Mouse (Mus musculus): ENCODE data around the gene Uqcrc1.

Uqcrc1 gene

DNA sequence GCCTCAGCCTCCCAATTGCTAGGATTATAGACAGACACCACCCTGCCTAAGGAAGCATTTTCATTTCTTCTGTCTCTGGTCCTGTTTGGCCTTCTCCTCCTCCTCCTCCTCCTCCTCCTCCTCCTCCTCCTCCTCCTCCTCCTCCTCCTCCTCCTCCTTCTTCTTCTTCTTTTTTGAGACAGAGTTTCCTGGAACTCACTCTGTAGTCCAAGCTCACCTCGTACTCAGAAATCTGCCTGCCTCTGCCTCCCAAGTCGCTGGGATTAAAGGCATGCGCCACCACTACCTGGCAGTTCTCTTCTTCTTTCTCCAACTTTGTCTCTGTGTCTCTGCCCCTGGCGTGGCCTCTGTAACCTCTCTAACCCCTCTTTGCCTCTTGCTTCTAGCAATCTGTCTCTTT lies 49.3 kb downstream of the Uqcrc1 start, which contains the start of gene Ucn2:
Gene Ucn2, plus strand, starts transcription at position 301 of the 400 bp plus-strand sequence.
- DNase-seq (ENCODE audit: low spot score) = no peak

DNA sequence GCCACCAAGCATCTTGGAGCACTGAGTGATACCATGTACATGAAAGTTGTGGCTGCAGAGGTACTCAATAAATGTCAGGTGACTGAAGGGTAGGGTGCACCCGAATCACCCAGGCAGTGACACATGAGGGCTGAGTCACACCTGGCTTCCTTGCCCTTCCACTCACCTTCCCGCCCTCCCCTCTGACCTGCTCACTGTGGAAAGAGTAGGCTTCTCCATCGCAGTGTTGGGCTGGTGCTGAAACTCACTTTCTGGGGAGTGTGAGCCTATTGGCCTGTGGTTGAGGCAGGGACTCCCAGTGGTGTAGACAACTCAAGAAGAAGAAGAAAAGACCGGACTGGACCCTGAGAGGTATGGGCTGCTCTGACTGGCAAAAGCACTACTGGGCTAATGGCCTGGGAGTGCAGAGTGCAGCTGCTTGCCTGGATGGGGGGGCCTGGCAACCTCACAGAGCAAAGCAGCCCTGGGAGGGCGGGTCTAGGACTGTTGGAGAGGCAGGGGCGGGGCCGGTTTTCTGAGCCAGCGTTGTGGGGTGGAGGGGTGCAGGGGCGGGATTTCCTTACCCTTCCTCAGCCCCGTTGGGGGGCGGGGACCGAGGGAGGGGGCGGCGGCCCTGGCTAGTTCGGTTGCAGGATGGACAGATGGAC lies 51.4 kb downstream of the Uqcrc1 start:
- DNase-seq (ENCODE audit: low spot score) = no peak

DNA sequence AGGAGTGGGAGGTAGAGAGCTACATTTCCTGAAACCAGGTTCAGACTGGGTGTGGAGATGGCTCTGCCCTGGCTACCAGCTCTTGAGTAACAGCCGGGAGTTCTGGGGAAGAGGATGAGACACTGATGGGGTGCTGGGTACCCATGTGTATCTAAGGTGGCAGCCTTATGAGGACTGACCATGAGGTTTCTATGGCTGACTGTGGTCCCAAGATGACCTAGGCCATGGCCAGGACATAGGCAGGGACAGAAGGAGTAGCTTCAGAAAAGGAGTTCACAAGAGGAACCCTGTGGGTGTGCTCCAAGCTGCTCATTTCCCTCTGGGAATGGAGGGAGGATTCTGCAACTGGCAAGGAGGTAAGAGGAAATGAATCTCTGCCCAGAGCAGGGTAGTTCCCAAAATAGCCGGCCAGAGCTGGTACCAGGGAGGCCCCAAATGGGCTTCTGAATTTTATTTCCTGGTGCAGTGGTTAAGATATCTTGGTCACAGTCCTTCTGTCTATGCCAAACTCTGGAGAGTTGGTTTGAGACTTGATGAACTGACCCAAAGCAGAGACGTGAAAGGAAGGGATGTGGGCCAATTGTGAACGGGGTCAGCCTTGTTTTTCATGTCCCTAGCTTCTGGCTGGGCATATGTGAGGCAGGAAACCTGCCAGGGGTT lies 53.5 kb downstream of the Uqcrc1 start:
- no peak for DNase-seq (ENCODE audit: low spot score)

DNA sequence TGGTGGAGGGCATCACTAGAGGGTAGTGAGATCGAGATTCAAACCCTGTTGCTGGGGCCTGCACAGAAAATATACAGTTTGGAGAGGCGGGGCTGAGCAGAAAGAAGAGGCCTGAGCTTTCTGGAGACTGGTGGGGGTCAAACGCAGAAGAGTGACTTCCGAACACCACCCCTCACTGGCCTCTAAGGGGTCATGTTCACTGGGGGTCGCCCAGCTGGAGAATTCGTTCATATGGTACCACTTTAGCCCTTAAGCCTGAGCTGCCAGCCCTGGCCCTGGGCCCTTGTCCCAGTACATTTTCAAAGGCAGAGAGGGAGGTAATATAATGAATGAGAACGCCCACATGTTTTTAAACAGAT lies 54.0 kb downstream of the Uqcrc1 start:
- no peak for DNase-seq (ENCODE audit: low spot score)

DNA sequence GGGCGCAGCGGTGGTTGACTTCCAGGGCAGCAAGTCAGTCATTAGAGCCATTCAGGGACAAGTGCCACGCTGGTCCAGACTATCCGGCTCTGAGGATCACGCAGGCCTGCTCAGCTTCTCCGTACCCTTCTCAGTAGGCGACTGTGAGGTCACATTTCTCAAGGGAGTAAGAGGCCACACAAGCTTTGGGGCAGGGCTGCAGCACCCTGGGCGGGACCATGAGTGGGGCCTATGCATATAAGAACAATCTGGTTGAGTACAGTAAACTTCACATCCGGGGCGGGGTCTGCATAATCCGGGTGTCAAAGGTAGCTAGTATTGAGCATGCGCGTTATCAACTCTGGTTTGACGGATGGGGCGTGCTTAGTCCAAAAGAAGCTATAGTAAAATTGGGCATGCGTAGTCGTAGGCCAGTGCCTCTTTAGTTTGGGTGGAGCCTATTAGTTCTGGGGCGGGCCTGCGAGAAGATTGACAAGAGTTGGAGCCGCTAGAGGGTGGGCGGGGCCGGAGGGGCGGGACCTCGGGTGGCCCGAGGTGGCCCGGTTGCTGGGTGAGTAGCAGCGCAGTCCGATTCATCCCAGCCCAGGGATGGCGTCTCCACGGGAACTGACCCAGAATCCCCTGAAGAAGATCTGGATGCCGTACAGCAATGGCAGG lies 55.1 kb downstream of the Uqcrc1 start, which contains the start of gene Pfkfb4:
Gene Pfkfb4, plus strand, starts transcription at position 351 of the 657 bp plus-strand sequence.
- peak; percentile 86 for DNase-seq (ENCODE audit: low spot score)

DNA sequence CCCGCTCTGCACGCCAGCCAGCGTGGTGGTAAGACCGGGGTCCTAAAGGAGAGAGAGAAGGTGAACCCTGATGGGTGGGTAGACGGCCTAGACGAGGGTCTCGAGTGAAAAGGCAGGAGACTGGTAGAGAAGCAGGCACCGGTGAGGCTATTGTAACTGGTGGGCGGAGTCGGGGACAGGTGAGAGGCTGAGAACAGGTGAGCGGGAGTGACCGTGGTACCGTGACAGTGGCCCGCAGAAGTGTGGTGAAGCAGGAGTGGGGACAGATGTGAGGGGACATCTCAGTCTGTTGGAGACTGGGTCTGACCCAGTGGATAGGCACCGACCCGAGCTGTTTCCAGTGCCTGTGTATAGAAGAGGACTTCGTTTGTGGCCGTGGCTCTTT lies 55.6 kb downstream of the Uqcrc1 start:
- DNase-seq (ENCODE audit: low spot score) = no peak

DNA sequence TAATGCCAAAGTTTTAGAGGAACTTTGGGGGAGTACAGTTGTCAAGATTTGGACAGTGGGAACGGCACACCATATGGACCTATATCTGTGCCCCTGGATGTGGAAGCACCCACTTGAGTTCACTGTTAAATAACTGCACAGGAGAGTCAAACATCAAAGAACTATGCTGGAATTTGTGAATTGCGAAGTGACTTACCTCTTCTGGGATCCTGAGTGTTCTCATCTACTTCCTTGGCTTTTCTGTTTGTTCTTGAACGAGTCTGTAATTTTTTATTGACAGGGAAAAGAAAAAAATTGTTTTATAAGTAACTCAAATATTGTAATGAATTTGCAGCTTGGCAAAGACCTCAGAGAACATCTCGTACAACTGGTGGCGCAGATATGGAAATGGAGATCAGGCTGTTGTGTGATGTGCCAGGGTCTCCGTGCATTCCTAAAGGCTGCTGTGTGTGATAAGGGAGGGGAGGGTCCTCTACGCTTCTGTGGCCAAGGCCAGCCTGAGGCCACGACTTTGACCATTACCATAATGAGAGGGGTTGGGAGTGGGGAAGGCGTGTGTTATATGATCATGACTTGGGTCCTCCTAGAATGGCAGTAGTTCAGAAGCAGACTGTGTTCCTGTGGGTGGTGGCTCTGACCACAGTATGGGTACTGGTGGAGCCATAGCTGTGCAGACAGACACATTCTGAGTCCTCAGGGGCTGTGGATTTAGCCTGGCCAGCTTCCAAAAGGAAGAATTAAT lies 56.4 kb downstream of the Uqcrc1 start:
- DNase-seq (ENCODE audit: low spot score) = no peak

DNA sequence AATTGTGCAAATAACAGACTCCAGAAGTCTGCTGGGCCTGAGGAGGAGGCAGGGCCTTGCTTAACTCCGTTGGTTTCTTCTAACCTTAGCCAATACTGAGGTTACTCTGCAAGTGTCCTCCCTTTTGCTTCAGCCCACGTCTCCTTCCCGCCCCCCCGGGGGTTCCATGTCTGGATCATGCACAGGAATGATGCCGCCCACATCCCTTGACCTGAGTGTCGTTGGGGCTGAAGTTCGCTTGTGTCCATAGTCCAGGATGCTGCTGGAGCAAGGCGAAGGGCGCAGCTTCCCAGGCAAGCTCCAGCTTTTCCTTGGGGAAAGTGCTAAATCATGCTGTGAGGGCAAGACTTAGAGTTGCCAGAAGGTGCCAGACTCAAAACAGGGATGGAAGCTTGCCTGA lies 60.0 kb downstream of the Uqcrc1 start:
- DNase-seq (ENCODE audit: low spot score) = no peak

DNA sequence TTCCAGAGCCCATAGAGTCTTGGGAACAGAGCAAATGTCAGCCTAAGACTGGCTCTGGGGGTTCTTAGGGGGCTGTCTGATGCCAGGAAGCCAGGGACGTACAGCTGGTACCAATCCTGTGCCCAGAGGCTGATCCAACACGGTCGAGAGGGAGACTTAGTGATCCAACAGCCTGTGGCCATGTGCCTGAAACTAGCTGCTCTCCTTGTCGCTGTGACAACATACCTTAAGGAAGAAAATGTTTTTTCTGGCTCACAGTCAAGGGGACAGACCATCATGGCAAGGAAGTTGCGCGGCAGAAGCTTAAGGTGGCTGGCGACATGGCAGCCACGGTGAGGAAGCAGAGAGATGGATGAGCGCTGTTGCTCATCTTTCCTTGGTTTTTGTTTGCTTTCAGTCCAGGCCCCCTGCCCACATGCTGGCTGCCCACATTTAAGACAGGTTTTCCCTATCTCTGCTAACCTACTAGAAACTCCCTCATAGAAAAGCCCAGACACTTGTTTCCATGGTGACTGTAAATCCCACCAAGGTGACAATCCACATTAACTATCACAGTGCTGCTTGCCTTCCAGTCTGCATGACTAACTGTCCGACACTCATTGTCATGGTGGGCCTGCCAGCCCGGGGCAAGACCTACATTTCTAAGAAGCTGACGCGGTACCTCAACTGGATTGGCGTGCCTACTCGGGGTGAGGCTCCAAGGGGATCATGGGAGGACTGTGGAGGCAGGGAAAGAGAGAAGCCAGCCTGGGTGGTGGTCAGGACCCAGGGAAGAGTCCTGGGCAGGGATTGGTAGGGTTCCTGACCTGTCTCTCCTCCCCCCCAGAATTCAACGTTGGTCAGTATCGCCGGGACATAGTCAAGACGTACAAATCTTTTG lies 62.1 kb downstream of the Uqcrc1 start:
- DNase-seq (ENCODE audit: low spot score) = no peak

DNA sequence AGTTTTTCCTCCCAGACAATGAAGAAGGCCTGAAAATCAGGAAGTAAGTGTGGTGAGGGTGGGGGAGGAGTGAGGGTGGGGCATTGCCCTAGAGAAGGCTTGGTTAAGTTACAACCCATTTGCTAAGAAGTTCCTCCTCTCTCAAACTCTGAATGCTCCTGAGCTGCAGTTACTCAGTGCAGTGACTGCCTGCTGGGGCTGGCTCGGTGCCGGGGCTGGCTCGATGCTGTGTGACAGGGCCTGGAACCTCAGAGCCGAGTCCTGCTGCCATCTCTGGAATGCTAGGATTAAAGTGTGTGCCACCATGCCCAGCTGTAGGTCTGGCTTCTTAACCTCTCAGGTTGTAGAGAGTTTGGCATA lies 62.7 kb downstream of the Uqcrc1 start:
- no peak for DNase-seq (ENCODE audit: low spot score)

Data from spleen, adult 12 weeks (tissue).